Mouse (Mus musculus) small intestine, adult 2 months (tissue): ENCODE results near the gene Synj2.

Experiments
- CTCF ChIP-seq: fragments of 200-500 bp; IDR thresholded peaks from 2 replicates; pipeline ENCODE4 v1.5.1; 2012; ENCODE audit warnings: low read depth, mild to moderate bottlenecking, control low read depth, inconsistent platforms, low read length, moderate library complexity, mixed read lengths; ENCODE audit not compliant: insufficient replicate concordance, insufficient read length; ENCODE audit errors: extremely low read depth
- POLR2A ChIP-seq: fragments of 200-500 bp; IDR thresholded peaks from 2 replicates; pipeline ENCODE4 v1.6.1; 2012; ENCODE audit warnings: low read depth, mild to moderate bottlenecking, control low read depth, inconsistent platforms, low read length, moderate library complexity

DNA sequence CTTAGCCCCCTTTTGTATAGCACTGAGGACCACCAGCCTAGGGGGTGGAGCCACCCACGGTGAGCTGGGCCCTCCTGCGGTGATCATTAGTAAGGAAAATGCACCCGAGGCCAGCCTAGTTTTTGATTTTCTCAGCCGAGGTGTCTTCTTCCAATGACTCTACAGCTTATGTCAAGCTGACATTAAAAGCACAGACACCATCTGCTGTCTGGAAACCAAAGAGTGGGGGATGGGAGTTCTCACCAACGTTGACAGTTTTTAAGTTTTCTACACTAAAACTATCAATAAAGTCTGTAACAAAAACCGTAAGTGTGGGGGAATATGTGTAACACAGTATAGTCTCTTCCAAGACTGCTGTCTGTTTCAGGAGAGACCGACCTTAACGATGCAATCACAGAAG, 16.8 kb upstream of the Synj2 start:
- TF ChIP-seq CTCF (no peak), POLR2A (no peak)
